12 mouse cellular contexts compared by ENCODE assay signal in the genomic region with DNA sequence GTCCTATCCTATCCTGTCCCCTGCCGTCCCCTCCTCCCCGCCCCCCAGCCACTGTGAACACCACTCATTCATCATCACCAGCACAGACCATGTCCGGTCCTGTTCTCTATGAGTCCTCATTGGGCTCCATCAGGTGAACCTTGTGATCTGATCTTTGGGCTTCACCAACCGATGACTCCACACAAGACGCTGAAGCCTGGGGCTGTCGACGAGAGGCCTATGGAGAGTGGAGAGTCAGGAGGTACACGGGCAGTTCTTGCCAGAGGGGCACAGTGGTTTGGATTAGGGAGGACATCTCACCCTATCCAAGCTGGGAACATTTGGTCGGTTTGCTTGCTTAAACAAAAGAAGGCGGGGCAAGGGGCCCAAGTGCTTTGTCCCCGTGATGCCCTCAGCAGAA.
"Had no signal": no experiment of that assay in that cellular context is flagged by ENCODE, and none has a peak within 500 bp of the region (broad histone marks: within the 10 kb centered on the region; RNA-seq: fewer than 3 reads in every experiment).

No protein-coding gene starts in this region.

- ATAC-seq: liver, embryonic 12.5 days had no signal

- H3K4me2 ChIP-seq: limb, embryonic 15.5 days; liver, embryonic 12.5 days; lung, embryonic 14.5 days; midbrain, embryonic 12.5 days had no signal

- H3K4me3 ChIP-seq: left cerebral cortex, adult 2 months; limb, embryonic 15.5 days; liver, embryonic 12.5 days; midbrain, embryonic 12.5 days had no signal

- H3K9ac ChIP-seq: limb, embryonic 15.5 days; liver, embryonic 12.5 days; lung, embryonic 14.5 days; midbrain, embryonic 12.5 days had no signal

- H3K36me3 ChIP-seq: limb, embryonic 15.5 days; liver, embryonic 12.5 days; midbrain, embryonic 12.5 days had no signal

- H3K9me3 ChIP-seq: limb, embryonic 15.5 days; liver, embryonic 12.5 days; midbrain, embryonic 12.5 days had no signal

- H3K4me1 ChIP-seq: liver, embryonic 12.5 days had no signal

- H3K27ac ChIP-seq: left cerebral cortex, adult 2 months; limb, embryonic 15.5 days; liver, embryonic 12.5 days; midbrain, embryonic 12.5 days; stomach, postnatal 0 days had no signal

- DNase-seq: kidney, adult 18-20 months; kidney, postnatal 10 days; lung, embryonic 14.5 days; lung, postnatal 10 days; lung, postnatal 4 days; right cerebral cortex, postnatal 14 days; thymus, postnatal 25 days had no signal
